In the genomic region with DNA sequence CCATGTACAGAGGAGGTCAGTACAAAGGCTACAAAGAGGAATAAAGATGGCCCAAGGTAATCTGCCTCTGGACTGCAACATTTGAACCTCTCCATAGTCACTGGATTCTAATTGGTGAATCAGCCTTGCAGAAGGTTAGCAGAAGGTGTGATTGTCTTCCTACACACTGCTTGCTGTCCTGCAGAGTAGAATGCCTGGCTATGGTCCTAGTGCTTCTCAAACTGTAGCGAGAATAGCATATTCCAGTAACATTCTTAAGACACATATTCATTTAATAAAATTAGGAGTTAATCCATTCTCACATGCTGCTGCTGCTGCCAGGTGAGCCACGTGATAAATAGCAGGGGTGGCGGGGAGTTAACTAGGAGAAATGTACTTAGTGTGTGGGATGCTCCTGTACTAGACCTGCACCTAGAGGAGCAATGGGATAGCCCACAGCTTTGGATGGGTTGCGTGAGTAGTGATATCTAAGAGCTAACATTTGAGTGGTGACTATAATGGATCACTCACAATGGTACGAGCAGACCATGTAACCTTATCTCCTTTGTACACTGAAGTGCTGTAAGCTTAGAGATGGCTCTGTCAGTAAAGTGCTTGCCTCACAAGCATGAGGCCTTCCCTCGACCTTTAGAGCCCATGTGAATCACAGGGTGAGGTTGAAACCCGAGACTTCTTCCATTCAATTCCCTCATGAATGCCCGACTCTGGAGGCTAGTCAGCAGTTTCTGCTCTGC, we compare ENCODE assay signal across 10 mouse cellular contexts.
"Had no signal": no experiment of that assay in that cellular context is flagged by ENCODE, and none has a peak within 500 bp of the region (broad histone marks: within the 10 kb centered on the region; RNA-seq: fewer than 3 reads in every experiment).

No protein-coding gene starts in this region.

- H3K27me3 ChIP-seq: kidney, embryonic 15.5 days; limb, embryonic 13.5 days; midbrain, embryonic 12.5 days had no signal

- H3K9me3 ChIP-seq: kidney, embryonic 15.5 days; limb, embryonic 13.5 days; midbrain, embryonic 12.5 days had no signal

- H3K36me3 ChIP-seq: kidney, embryonic 15.5 days; limb, embryonic 13.5 days; midbrain, embryonic 12.5 days had no signal

- H3K4me3 ChIP-seq: kidney, embryonic 15.5 days; limb, embryonic 13.5 days; midbrain, embryonic 12.5 days had no signal

- H3K4me1 ChIP-seq: kidney, embryonic 15.5 days; limb, embryonic 13.5 days; midbrain, embryonic 12.5 days had no signal

- H3K9ac ChIP-seq: kidney, embryonic 15.5 days; limb, embryonic 13.5 days; liver, embryonic 14.5 days; midbrain, embryonic 12.5 days had no signal

- DNase-seq: kidney, postnatal 14 days; lung, adult 18-20 months; right cerebral cortex, adult 18-20 months; right cerebral cortex, postnatal 25 days; thymus, postnatal 36 days had no signal

- ATAC-seq: midbrain, embryonic 16.5 days had no signal

- H3K27ac ChIP-seq: kidney, embryonic 15.5 days; limb, embryonic 13.5 days; liver, embryonic 14.5 days; midbrain, embryonic 12.5 days had no signal

- H3K4me2 ChIP-seq: kidney, embryonic 15.5 days; limb, embryonic 13.5 days; midbrain, embryonic 12.5 days had no signal
